Mouse (Mus musculus): Measurements from ENCODE around the gene Pfkp. TPM values are rescaled to one million over a fixed set of nuclear protein-coding genes. Genes with fewer than 3 reads are reported as not detected.

Gene Pfkp
- total RNA-seq, 2 experiments from 2014 or later: 4.8 to 5.1 TPM

- no peak for DNase-seq
Measured at GRCm38 (mm10) chr13:6602786-6603409, 45.7 kb downstream of the Pfkp start.

GRCm38 (mm10) chr13:6601676-6602075 lies 46.9 kb downstream of the Pfkp start:
- no peak for DNase-seq

GRCm38 (mm10) chr13:6600626-6601025 lies 48.0 kb downstream of the Pfkp start:
- no peak for DNase-seq

GRCm38 (mm10) chr13:6597801-6598200 lies 50.8 kb downstream of the Pfkp start:
- DNase-seq: no peak

DNA sequence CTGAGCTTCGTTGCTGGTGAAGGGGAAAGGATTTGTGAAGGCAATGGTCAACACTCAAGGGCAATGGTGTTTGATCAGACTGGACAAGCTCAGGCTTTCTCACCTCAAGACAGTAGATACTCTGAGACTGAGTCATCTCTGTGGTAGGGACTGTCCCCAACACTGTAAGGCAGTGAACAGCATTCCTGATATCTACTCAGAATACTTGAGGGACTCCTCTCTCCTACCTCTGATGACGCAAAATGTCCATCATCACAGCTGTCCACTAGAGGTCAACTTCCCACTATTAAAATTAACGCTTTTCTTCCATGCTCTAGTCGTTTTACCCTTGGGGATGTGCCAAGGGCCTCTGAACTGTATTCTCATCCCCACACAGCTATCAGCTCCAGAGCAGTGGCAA lies 53.2 kb downstream of the Pfkp start:
- DNase-seq: no peak

DNA sequence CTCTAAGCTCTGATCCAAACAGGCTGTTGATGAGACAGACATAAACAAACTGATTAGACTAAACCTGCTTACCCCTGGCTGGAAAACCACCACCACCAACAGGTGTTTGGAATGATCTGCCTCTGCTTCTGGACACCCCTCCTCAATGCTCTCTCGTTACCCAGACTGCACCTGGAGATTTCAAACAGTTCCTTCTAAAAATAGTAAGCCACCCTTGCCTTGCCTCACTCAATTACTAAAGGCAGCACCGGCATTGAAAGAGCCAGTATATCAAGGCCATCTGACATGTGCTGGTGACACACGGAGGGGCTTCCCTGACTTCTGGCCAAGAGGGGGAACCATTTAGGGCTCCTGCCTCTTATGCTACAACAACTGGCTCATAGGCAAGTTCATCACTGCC lies 57.7 kb downstream of the Pfkp start:
- no peak for DNase-seq

GRCm38 (mm10) chr13:6586009-6586408 lies 62.6 kb downstream of the Pfkp start:
- no peak for DNase-seq

- no peak for DNase-seq
Measured at GRCm38 (mm10) chr13:6583499-6584125, 65.0 kb downstream of the Pfkp start.

DNA sequence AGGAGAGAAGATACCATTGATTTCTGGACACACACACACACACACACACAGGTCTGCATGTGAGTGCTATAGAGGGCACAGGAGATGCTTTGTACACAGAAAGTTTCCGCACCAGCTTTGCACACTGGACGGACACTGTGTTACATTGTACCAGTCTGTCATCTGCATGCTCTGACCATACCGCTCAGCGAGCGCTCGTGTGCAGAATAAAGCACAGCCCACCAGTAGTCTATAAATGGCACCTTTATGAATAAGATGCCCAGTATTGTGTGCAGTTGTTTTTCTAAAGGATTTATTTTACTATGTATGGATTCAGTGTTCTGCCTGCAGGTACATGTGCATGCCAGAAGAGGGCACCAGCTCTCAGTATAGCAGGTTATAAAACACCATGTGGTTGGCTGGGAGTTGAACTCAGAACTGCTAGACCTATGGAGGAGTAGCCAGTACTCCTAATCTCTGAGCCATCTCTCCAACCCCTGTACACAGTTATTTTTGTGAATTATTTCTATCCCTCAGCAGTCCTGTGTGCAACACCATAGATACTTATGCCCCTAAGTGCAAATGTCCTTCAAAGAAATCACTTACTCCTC lies 72.6 kb downstream of the Pfkp start:
- DNase-seq: no peak

- DNase-seq: no peak
Measured at GRCm38 (mm10) chr13:6565571-6565970, 83.0 kb downstream of the Pfkp start.

DNA sequence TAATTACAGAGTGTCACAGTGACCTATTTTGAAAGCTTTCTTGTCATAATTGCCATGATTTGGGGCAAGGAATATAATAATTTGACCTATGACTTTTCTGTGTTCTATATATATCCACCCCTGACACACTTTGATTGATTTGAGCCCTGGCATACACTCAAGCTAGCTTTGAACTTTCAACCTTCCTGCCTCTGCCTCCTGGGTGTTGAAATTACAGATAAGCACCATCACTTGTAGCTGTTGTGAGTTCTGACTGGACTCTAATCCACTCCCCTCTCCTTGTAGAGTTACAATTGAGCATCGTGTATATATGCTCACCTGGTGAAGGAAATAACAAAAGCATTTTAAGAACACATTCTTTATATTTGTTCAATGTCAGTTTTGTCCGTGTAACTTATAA lies 86.2 kb downstream of the Pfkp start:
- DNase-seq: no peak

GRCm38 (mm10) chr13:6557771-6558170 lies 90.8 kb downstream of the Pfkp start:
- no peak for DNase-seq

DNA sequence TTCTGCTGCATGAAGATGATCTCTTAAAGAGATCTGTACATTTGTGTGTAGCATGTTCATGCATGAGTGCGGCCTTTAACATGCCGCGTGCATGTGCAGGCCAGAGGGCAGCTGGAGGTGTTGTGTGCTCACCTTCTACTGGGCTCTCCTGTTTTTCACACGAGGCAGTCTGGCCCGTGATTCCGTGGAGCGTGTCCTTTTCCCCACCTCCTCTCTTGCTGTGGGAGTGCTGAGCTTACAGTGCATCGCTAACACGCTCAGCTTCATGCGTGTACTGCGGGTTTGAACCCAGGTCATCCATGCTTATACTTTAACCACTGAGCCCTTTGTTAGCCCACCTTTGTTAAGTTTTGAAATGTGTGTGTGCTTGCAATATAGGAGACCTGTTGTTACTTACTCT lies 92.9 kb downstream of the Pfkp start:
- DNase-seq: no peak

GRCm38 (mm10) chr13:6553708-6554107 lies 94.9 kb downstream of the Pfkp start:
- DNase-seq: no peak

DNA sequence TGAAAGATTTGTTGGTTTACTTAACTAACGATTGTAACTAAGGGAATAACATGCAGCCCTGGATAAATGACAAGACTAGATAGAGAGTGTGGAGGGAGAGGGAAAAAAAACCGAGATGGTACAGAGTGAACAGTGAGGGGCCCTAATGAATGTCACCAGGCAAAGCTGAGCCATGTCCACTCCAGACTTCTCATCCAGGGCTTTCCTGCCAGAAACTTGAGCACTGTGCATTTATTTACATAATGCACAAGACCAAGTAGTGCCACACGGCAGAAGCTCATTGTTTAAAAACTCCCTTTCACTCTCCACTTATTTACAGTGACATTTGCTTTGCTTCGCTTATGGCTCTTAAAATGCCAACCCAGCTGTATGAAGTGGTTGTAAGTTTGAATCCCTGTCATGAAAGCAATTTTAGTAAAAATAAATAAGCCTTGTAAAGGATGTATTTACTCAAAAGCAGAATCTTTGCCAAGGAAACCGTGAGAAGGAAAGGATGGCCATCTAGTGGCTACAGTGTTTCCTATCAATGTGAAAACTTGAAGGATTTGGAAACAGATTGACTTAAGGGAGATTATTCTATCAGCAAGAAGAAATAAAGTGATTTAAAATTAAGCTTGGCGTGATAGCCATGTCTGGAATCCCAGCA lies 113.2 kb downstream of the Pfkp start:
- DNase-seq: no peak

GRCm38 (mm10) chr13:6532683-6533082 lies 115.9 kb downstream of the Pfkp start:
- DNase-seq: no peak

Other genes with a start within 250 kb of the Pfkp start
- 10 to 100 TPM; 30.8 to 32.1 TPM for gene Pitrm1, start 100.6 kb downstream of the Pfkp start, total RNA-seq (2021)